Mouse (Mus musculus) kidney, adult 2 months (tissue): Measurements from ENCODE around the gene Eif4g3.

Experiments used
- CTCF ChIP-seq: fragments of 200-500 bp; conservative IDR thresholded peaks from 2 replicates; pipeline ENCODE4 v1.5.1; 2011; ENCODE audit warnings: low read depth, mild to moderate bottlenecking, control low read depth, low read length, moderate library complexity, mixed read lengths; ENCODE audit not compliant: insufficient read depth, insufficient read length
- POLR2A ChIP-seq: fragments of 200-500 bp; IDR thresholded peaks from one replicate; pipeline ENCODE4 v1.6.1; 2011; ENCODE audit warnings: low read depth, low read length, control low read depth

- no peak for TF ChIP-seq CTCF
- TF ChIP-seq POLR2A: no peak
These were observed 1.2 kb downstream of the Eif4g3 start for GRCm38 (mm10) chr4:137993821-137994561.
